Mouse (Mus musculus): ENCODE results near the gene Bahd1.

Gene Bahd1

GRCm38 (mm10) chr2:118941341-118941740 lies 41.2 kb downstream of the Bahd1 start:
- DNase-seq (ENCODE audit: low spot score in 2 of 2), result no peak

- no peak for DNase-seq (ENCODE audit: low spot score in 2 of 2)
These were observed 43.1 kb downstream of the Bahd1 start for GRCm38 (mm10) chr2:118943232-118943631.

DNA sequence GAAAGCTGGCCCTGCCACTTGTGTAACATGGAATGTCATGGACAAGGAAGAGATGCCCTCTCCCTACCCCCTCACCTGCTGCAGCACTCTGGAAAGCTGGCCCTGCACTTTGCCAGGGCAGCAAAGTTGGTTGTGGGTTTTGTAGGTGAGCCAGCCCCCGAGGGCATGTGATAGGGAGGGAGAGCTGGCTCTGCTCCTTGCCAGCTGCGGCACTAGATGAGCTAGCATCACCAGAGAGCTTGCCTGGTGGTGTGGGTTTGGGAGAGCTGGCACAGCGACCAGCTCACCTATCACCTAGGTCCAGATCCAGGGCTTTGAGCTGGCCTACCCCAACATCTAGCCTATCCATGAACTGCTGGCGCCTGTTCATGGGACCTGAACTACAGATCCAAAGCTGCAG lies 48.6 kb downstream of the Bahd1 start:
- no peak for DNase-seq (ENCODE audit: low spot score in 2 of 2)

DNA sequence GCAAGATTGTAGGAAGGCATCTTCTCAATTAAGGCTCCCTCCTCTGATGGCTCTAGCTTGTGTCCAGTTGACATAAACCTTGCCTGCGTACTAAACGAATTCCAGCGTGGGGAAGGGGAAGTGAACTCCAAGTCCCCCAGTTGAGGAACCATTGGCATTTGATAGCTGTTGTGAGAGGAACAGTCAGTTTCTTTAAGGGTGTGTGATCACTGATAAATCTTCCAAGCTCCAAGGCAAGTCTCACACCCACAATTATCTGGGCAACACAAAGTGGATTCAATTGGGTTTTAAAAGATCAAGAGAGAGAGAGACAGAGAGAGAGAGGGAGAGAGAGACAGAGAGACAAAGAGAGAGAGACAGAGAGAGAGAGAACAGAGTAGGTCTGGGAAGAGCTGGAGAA lies 49.5 kb downstream of the Bahd1 start:
- DNase-seq (ENCODE audit: low spot score in 2 of 2), result no peak

- no peak for DNase-seq (ENCODE audit: low spot score in 2 of 2)
These were observed 56.3 kb downstream of the Bahd1 start for GRCm38 (mm10) chr2:118956497-118956896.

DNA sequence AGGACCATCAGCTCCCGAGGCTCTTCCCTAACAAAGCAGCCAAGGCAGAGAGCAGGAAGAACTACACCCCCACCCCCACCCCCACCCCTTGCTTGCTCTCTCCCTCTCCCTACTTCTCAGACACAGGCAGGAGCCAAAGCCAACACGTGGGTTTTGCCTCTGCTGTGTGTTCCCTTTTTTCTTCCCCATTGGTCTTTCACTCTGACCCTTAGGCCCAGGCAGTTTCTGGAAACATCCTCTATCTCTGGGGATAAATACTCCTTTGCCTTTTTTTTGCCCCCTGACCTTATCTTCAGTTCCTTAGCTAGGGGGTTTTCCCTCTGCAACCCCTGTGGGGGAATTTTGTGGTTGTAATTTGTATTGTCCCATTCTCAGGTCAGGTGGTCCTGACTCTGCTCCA lies 59.5 kb downstream of the Bahd1 start:
- no peak for DNase-seq (ENCODE audit: low spot score in 2 of 2)

- DNase-seq (ENCODE audit: low spot score in 2 of 2), result no peak
These were observed 60.2 kb downstream of the Bahd1 start for GRCm38 (mm10) chr2:118960413-118960812.

- DNase-seq (ENCODE audit: low spot score in 2 of 2), result no peak
These were observed 61.4 kb downstream of the Bahd1 start for GRCm38 (mm10) chr2:118961546-118961945.

DNA sequence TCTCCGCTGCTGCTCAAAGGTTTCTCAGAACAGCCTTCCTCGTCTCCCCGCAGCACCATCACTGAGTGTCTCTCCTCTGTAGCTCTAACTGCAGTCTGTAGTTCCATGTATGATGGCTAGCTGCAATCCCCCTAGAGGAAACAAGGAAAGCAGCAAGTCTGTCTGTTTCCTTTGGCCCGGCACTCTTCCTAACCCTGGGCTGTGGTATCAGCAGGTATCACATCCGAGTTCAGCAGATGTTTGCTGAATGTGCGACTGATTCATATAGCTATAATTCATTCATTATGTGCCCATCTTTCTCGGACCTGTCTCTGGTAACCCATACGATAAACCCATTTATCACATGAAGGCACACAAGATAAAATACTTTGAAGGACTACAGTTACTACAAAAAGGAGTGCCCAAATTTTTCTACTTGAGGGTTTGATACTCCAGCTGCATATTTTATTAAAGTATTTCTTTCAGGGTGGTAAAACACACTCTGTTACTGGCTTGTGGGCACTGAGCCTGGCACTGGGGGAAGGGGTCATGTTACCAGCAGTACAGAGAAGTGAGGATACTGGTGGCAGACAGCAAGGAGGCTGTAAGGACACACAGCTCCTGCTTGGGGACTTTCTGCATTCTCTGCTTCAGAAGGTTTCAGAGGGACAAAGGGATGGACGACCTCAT lies 63.0 kb downstream of the Bahd1 start:
- no peak for DNase-seq (ENCODE audit: low spot score in 2 of 2)

GRCm38 (mm10) chr2:118963676-118964012 lies 63.5 kb downstream of the Bahd1 start:
- DNase-seq (ENCODE audit: low spot score in 2 of 2), result no peak

GRCm38 (mm10) chr2:118969585-118970147 lies 69.5 kb downstream of the Bahd1 start:
- DNase-seq (ENCODE audit: low spot score in 2 of 2), result no peak

DNA sequence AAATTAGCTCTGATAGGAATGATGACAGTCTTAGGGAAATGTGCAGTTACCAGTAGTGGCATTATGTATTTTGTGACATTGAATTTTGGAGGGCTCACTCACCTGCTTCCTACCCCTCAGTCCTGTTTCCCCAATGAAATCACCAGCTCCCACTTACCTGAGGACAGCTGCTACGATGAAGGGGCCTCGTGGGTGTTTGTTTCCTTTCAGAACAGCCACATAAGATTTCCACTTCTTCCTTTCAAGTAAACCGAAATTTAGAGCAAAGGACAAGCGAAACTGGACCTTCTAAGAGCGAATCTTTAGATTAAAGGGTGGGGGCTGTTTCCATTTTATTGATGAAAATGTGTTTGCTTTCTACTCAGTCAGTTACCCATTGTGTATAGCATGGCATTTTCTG lies 71.9 kb downstream of the Bahd1 start:
- DNase-seq (ENCODE audit: low spot score in 2 of 2), result no peak

DNA sequence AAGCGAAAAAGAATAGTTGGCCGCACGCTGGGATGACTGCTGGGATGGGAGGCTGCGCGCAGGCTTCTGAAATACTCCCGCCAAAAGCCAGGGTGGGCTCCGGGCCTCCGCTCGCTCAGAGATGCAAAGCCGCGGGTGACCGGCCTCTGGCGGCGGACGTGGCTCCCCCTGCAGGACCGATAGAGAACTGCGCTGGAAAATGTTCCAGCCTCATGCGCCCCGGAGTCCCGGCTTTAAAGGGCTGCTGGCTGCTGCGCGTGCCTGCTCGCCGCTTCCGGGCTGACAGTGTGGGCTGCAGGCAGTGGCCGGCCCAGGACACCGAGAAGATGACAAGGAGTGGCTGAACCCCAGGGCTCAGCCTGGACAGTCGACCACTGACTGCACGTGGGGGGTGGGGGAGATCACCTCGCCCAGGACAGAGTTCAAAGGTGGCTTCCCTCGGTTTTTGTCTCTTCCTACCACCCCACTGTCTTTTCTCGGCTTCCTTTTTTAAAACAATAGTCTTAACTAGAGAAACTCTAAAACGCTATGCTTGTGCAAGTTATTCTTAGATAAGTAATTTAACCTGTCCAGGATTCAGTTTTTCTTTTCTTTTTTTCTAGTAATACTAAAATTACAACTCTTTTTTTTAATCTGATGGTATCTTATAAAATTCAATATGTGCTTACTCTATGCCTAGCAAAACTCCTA lies 72.7 kb downstream of the Bahd1 start:
- DNase-seq (ENCODE audit: low spot score in 2 of 2), result peak; percentile 79 to 81

Measured in frontal cortex, postnatal 25 days (tissue).